Mouse (Mus musculus) forebrain, embryonic 14.5 days (tissue): ENCODE data around the gene Camkmt. TPM values are rescaled to one million over a fixed set of nuclear protein-coding genes. Genes with fewer than 3 reads are reported as not detected.

ENCODE experiments used
- polyA plus RNA-seq: library from polyadenylated mRNA; unstranded; fragments of >200 nt; fragmentation: Nextera tagmentation; extraction: Ambion mirVana; gene quantifications from 2 replicates; pipeline ENCODE4 v1.2.1, GENCODE M21; 2014

Gene Camkmt
- polyA plus RNA-seq, 1 experiment from 2014 or later: 15.9 TPM

Other genes starting within 250 kb of the Camkmt start
- 73.9 and 79.4 TPM in 2 replicates for gene Ppm1b, start 133.8 kb upstream of the Camkmt start, polyA plus RNA-seq
- 0.19 and 0.36 TPM in 2 replicates for gene Slc3a1, start 62.2 kb upstream of the Camkmt start, polyA plus RNA-seq
- 83.7 and 96.6 TPM in 2 replicates for gene Prepl, start 311 bp upstream of the Camkmt start, polyA plus RNA-seq